Mouse (Mus musculus) liver, embryonic 14.5 days (tissue): ENCODE measurements around the gene Commd2.

ENCODE experiments used
- CTCF ChIP-seq: IDR thresholded peaks from 2 replicates; pipeline ENCODE4 v1.5.1; 2016; ENCODE audit warnings: antibody characterized with exemption, low read depth, control low read depth
- EP300 ChIP-seq: IDR thresholded peaks from 2 replicates; pipeline ENCODE4 v1.6.1; 2016; ENCODE audit warnings: antibody characterized with exemption, low read depth

GRCm38 (mm10) chr3:57643191-57643590, 8.3 kb downstream of the Commd2 start:
- TF ChIP-seq CTCF: no peak
- no peak for TF ChIP-seq EP300
